Mouse (Mus musculus): ENCODE data around the gene Dscam.

Gene Dscam

GRCm38 (mm10) chr16:97105266-97105665 is 65.3 kb downstream of the Dscam start:
- DNase-seq (ENCODE audit: low spot score in 2 of 2), result no peak

- no peak for DNase-seq (ENCODE audit: low spot score in 2 of 2)
These were observed 67.5 kb downstream of the Dscam start for GRCm38 (mm10) chr16:97103046-97103445.

- DNase-seq (ENCODE audit: low spot score in 2 of 2), result peak in 1 of 2 experiments; percentile 16
These were observed 70.5 kb downstream of the Dscam start for GRCm38 (mm10) chr16:97100091-97100490.

GRCm38 (mm10) chr16:97098508-97098907 is 72.0 kb downstream of the Dscam start:
- DNase-seq (ENCODE audit: low spot score in 2 of 2), result peak; percentile 29 to 48

- peak; percentile 32 to 47 for DNase-seq (ENCODE audit: low spot score in 2 of 2)
These were observed 73.8 kb downstream of the Dscam start for GRCm38 (mm10) chr16:97096709-97097108.

GRCm38 (mm10) chr16:97095496-97095895 is 75.1 kb downstream of the Dscam start:
- DNase-seq (ENCODE audit: low spot score in 2 of 2), result no peak

GRCm38 (mm10) chr16:97089339-97089738 is 81.2 kb downstream of the Dscam start:
- DNase-seq (ENCODE audit: low spot score in 2 of 2), result no peak

- DNase-seq (ENCODE audit: low spot score in 2 of 2), result no peak
These were observed 86.9 kb downstream of the Dscam start for GRCm38 (mm10) chr16:97083694-97084093.

GRCm38 (mm10) chr16:97075920-97076572 is 94.5 kb downstream of the Dscam start:
- no peak for DNase-seq (ENCODE audit: low spot score in 2 of 2)

- DNase-seq (ENCODE audit: low spot score in 2 of 2), result peak in 1 of 2 experiments; percentile 37
These were observed 95.2 kb downstream of the Dscam start for GRCm38 (mm10) chr16:97075137-97075902.

- no peak for DNase-seq (ENCODE audit: low spot score in 2 of 2)
These were observed 96.7 kb downstream of the Dscam start for GRCm38 (mm10) chr16:97073847-97074246.

- no peak for DNase-seq (ENCODE audit: low spot score in 2 of 2)
These were observed 97.9 kb downstream of the Dscam start for GRCm38 (mm10) chr16:97072624-97073023.

GRCm38 (mm10) chr16:97066856-97067255 is 103.7 kb downstream of the Dscam start:
- peak; percentile 27 to 50 for DNase-seq (ENCODE audit: low spot score in 2 of 2)

GRCm38 (mm10) chr16:97062207-97062606 is 108.3 kb downstream of the Dscam start:
- DNase-seq (ENCODE audit: low spot score in 2 of 2), result no peak

GRCm38 (mm10) chr16:97061390-97061789 is 109.2 kb downstream of the Dscam start:
- DNase-seq (ENCODE audit: low spot score in 2 of 2), result peak; percentile 40 to 54

GRCm38 (mm10) chr16:97060736-97061135 is 109.8 kb downstream of the Dscam start:
- DNase-seq (ENCODE audit: low spot score in 2 of 2), result no peak

GRCm38 (mm10) chr16:97060276-97060675 is 110.3 kb downstream of the Dscam start:
- no peak for DNase-seq (ENCODE audit: low spot score in 2 of 2)

- DNase-seq (ENCODE audit: low spot score in 2 of 2), result no peak
These were observed 135.3 kb downstream of the Dscam start for GRCm38 (mm10) chr16:97035271-97035670.

- DNase-seq (ENCODE audit: low spot score in 2 of 2), result no peak
These were observed 137.0 kb downstream of the Dscam start for GRCm38 (mm10) chr16:97033540-97034058.

GRCm38 (mm10) chr16:97027701-97028100 is 142.9 kb downstream of the Dscam start:
- DNase-seq (ENCODE audit: low spot score in 2 of 2), result peak; percentile 52 to 59

- no peak for DNase-seq (ENCODE audit: low spot score in 2 of 2)
These were observed 143.7 kb downstream of the Dscam start for GRCm38 (mm10) chr16:97026803-97027202.

- DNase-seq (ENCODE audit: low spot score in 2 of 2), result no peak
These were observed 146.1 kb downstream of the Dscam start for GRCm38 (mm10) chr16:97024406-97024805.

- DNase-seq (ENCODE audit: low spot score in 2 of 2), result no peak
These were observed 149.1 kb downstream of the Dscam start for GRCm38 (mm10) chr16:97021496-97021895.

Data from right cerebral cortex, postnatal 10 days (tissue).